Mouse (Mus musculus): Measurements from ENCODE around the gene Cdiptos.

GRCm38 (mm10) chr7:127016486-127016938 is 40.6 kb upstream of the Cdiptos start:
- TF ChIP-seq CTCF (IDR thresholded peaks at IDR 0.05; ENCODE audit: low read depth, low read length) (no peak), POLR2A (IDR thresholded peaks at IDR 0.05; ENCODE audit: borderline replicate concordance, low read depth, low read length) (no peak)

All from bone marrow macrophage, adult 2 months (primary cell).